Mouse (Mus musculus): Measurements from ENCODE around the gene Eloa. TPM values are rescaled to one million over a fixed set of nuclear protein-coding genes. Genes with fewer than 3 reads are reported as not detected.

Eloa gene
- total RNA-seq, 2 experiments from 2014 or later = 30.1 to 32.3 TPM

DNA sequence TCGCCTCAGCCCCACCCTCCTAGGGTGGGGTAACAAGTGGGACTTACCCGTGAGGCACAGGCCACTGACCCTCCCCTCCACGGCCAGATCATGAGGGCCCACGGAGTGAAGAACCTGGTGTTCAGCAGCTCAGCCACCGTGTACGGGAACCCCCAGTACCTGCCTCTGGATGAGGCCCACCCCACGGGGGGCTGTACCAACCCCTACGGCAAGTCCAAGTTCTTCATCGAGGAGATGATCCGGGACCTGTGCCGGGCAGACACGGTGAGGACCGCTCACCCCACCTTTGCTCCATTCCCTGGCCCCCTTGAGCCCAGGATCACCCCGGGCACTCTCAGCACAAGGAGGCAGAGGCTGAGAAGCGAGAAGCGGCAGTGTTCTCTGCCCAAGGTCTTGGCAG lies 55.3 kb downstream of the Eloa start:
- intact Hi-C loops (cut with DNase I) = no loop called here
- DNase-seq (ENCODE audit: extremely low spot score in 1 of 2, low spot score in 2 of 2) = no peak

DNA sequence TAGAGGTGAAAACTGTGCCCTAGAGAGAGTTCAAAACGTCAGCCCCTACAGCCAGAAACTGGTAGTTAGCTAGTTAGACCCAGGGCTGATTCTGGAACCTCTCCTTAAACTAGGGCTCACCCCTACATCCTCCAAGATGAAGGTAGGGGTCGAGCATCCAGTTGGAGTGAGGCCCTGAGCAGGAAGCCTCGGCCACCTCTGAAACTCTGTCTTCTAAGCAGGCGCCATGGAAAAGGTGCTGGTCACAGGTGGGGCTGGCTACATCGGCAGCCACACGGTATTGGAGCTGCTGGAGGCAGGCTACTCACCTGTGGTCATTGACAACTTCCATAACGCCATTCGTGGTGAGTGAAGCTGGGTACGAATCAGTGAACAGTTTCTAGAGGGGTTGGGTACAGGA lies 56.5 kb downstream of the Eloa start:
- intact Hi-C loops (cut with DNase I) = no loop called here
- no peak for DNase-seq (ENCODE audit: extremely low spot score in 1 of 2, low spot score in 2 of 2)

DNA sequence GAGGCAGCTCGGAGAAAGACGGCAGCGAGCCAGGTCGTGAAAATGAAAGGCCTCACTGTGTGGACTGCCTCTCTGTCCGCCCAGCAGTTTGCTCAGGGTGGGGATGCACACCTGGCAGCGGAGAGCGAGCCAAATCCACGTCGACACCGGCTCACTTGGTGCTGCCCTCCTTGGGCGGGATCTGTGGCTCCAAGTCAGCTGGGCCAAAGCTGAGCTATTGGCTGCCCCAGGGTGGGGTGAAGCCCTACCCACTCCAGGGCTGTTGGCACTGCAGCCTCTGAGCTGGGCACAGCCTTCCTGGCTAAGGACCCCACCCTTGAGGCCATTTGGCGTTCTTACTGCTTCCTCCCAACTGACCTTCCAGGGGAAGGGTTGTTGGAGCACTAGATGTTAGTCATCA lies 57.1 kb downstream of the Eloa start:
- peak; percentile 48 to 77 for DNase-seq (ENCODE audit: extremely low spot score in 1 of 2, low spot score in 2 of 2)
- intact Hi-C loops (cut with DNase I) = no loop called here

DNA sequence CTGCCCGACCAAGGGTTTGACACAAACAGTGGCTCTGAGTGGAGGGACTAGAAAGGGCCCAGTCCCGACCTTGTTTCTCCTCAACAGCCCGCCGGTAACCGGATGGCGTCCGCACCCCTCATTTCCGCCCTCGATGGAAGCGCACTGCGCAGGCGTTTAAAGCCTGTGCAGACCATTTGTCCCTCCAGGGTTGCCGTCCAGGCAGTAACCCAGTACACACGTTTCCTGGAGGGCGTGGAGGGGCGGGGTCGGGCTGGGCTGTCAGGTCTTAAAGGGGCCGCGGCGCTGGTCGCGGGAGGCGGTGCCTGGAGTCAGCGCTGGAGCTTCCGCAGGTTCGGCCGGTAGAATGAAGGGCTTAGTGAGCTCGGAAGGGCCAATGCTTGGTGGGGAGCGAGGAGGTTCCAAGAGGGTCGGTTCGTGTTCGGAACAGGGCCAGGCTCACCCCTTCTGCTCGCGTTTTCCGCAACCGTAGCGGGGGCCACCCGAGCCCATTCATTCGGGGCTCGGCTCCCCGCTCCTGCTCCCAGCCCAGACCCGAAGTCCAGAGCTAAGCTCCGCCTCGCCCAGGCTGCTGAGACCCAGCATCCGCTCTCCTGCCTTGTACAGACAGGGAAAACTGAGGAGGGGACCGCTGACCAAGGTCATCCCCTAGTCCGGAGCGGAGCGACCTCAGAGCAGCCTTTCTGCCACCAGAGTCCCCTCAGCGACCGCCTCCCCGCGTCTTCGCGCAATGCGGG lies 57.9 kb downstream of the Eloa start, which contains the start of gene Gale:
Gene Gale, plus strand, starts transcription at position 271 of the 737 bp plus-strand sequence.
- peak; percentile 92 to 97 for DNase-seq (ENCODE audit: extremely low spot score in 1 of 2, low spot score in 2 of 2)
- intact Hi-C loops (cut with DNase I) = no loop called here

DNA sequence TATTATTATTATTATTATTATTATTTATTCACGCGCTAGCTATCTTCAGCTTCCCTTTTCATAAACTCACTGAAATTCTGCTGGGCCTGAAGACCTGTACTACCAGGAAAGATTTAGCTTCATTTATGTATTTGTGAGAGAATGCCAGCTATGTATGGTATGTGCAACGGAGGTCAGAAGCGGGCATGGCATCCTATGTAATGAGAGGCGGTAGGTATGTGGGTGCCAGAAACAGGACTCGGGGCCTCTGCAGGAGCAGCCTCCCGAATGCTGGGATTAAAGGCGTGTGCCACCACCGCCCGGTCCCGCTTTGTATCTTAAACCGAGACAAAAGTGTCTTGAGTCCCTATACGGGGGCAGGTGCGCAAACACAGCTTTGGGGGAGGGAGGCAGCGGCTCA lies 58.6 kb downstream of the Eloa start:
- DNase-seq (ENCODE audit: extremely low spot score in 1 of 2, low spot score in 2 of 2) = no peak
- intact Hi-C loops (cut with DNase I) = no loop called here

DNA sequence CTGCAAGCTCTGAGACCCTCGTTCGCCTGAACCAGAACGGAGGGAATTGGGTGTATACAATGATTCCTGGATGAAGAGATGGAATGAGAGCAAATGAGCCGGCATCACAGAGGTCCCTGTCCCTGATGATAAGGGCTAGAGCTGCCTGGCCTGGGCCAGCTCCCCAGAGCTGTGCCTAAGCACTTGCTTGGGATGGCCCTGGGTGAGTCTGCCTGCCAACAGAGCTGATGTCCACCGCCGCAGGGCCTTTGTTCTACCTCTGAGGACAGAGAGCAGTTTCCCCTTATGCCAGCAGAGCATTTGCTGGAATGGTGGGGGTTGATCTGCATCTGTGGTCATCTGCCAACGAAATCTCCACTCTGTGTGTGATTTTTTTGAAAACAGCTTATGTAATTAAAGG lies 59.4 kb downstream of the Eloa start:
- DNase-seq (ENCODE audit: extremely low spot score in 1 of 2, low spot score in 2 of 2) = no peak
- intact Hi-C loops (cut with DNase I) = no loop called here

DNA sequence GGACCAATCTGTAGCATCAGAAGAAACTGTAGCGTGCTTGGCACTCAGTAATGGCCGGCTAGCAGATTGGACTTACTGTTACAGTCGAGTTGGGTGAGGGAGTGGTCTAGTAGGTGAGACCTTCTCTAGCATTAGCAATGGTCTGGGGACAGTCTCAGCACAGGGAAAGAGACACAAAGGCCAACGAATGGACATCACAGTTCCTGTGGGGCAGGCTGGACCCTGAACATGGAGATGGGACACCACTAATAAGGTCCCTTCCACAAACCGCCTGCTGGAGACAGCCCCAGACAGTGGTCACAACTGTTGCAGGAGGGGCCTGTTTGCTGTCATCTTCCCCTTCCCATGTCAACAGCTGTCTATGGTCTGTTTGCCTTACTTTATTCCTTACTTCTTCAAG lies 59.9 kb downstream of the Eloa start:
- intact Hi-C loops (cut with DNase I) = no loop called here
- DNase-seq (ENCODE audit: extremely low spot score in 1 of 2, low spot score in 2 of 2) = no peak

DNA sequence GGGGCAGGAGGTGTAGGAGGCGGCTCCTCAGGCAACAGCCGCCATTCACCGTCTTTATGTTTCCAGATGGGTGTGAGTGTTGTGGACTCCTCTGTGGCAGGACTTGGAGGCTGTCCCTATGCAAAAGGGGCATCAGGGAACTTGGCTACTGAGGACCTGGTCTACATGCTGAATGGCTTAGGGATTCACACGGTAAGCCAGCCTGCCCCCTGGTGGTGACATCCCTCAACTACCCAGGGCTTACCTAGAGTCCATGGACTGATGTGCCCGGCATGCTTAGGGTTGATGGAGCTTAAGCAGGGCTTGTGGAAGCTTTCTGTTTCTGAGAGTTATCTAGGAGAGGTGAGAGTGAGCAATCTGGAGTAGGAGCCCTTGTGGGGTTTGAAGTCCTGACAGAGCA lies 60.8 kb downstream of the Eloa start:
- peak in 1 of 2 experiments; percentile 85 for DNase-seq (ENCODE audit: extremely low spot score in 1 of 2, low spot score in 2 of 2)
- intact Hi-C loops (cut with DNase I) = no loop called here

DNA sequence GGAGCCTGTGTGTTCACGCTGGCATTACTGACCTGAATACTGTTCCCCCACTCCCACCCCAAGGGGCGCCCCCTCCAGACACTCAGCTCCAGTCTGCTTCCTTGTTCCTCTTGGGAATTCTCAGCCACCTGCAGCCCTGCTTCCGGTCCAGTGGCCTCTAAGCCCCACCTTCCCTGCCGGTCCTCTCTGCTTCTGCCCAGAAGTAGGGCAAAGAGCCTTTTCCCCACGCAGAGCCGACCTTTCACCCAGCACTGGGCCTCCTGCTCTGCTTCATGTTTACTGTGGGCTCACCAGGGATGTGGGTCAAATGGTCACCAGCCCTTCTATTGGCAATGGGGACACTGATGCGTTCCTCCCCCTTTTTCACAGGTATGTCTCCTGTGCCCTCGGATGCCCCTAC lies 63.2 kb downstream of the Eloa start:
- no peak for DNase-seq (ENCODE audit: extremely low spot score in 1 of 2, low spot score in 2 of 2)
- intact Hi-C loops (cut with DNase I) = no loop called here

DNA sequence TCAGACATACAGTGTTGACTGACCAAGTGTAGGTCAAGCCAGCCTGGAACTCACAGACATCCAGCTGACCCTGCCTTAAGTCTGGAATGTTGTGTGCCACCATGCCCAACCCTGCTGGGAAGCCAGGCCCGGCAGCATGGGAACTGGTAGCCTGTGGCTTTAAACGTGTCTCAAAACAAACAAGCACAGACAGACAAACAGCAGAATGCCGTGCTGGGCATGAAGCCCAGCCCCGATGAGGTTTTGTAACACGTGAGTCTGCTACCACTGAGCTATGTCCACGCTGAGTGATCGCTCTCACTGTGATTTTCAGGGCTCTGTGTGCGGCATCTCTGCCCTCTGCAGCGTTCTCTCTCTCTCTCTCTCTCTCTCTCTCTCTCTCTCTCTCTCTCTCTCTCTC lies 65.7 kb downstream of the Eloa start:
- no peak for DNase-seq (ENCODE audit: extremely low spot score in 1 of 2, low spot score in 2 of 2)
- intact Hi-C loops (cut with DNase I) = no loop called here

DNA sequence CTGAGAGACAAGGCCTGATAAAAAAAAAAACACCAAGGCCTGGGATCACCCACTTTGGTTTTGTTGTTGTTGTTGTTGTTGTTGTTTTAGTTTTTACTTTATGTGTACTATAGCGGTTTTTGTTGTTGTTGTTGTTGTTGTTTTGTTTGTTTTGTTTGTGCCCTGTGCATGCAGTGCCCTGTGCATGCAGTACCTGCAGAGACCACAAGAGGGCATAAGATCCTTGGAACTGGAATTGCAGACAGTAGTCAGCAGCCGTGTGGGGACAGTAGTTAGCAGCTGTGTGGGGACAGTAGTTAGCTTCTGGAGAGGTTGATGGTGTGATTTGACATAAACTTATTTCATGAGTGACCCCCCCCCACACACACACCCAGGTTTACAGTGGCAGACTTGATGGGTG lies 67.3 kb downstream of the Eloa start:
- intact Hi-C loops (cut with DNase I) = no loop called here
- DNase-seq (ENCODE audit: extremely low spot score in 1 of 2, low spot score in 2 of 2) = peak in 1 of 2 experiments; percentile 78

Other genes starting within 250 kb of the Eloa start
- 10 to 100 TPM; 70.1 to 74.8 TPM for gene Srsf10, start 166.0 kb downstream of the Eloa start, total RNA-seq (2021)
- 10 to 100 TPM; 47.1 to 47.9 TPM for gene Pnrc2, start 147.9 kb downstream of the Eloa start, total RNA-seq (2021)
- under 1 TPM in 1 of 2 experiments, not detected in 1; 0.11 TPM for gene Cnr2, start 126.4 kb downstream of the Eloa start, total RNA-seq (2021)
- gene Fuca1, start 101.0 kb downstream of the Eloa start, total RNA-seq (2021) = 10 to 100 TPM; 46.8 to 47.9 TPM
- 10 to 100 TPM; 30.5 to 31.9 TPM for gene Hmgcl, start 75.3 kb downstream of the Eloa start, total RNA-seq (2021)
- 10 to 100 TPM; 28.0 to 29.7 TPM for gene Gale, start 58.0 kb downstream of the Eloa start, total RNA-seq (2021)
- gene Lypla2, start 49.1 kb downstream of the Eloa start, total RNA-seq (2021) = 10 to 100 TPM; 94.0 to 95.0 TPM
- gene Pithd1, start 34.5 kb downstream of the Eloa start, total RNA-seq (2021) = 10 to 100 TPM; 58.4 to 63.8 TPM
- 100 to 1,000 TPM; 262 to 295 TPM for gene Rpl11, start 31.7 kb upstream of the Eloa start, total RNA-seq (2021)
- 10 to 100 TPM; 37.3 to 54.8 TPM for gene Id3, start 121.7 kb upstream of the Eloa start, total RNA-seq (2021)
- 1 to 10 TPM in 1 of 2 experiments, under 1 TPM in 1; 0.97 to 1.9 TPM for gene E2f2, start 150.6 kb upstream of the Eloa start, total RNA-seq (2021)
- 1 to 10 TPM; 3.5 to 4.4 TPM for gene Asap3, start 184.6 kb upstream of the Eloa start, total RNA-seq (2021)
- gene Tcea3, start 226.0 kb upstream of the Eloa start, total RNA-seq (2021) = 1 to 10 TPM in 1 of 2 experiments, under 1 TPM in 1; 0.51 to 1.0 TPM

Measured in left cerebral cortex, postnatal 10 days (tissue).